Mouse (Mus musculus) intestine, embryonic 14.5 days (tissue): ENCODE results near the gene Rai14. TPM values are rescaled to one million over a fixed set of nuclear protein-coding genes. Genes with fewer than 3 reads are reported as not detected.
"Not testable (repeated sequence)": the region's sequence is repeated elsewhere in the genome, so short reads cannot be mapped to it uniquely, and the experiment has no call there.

Source experiments
- ATAC-seq: fragments of 200-750 bp; cut with Nextera tagmentation; replicated peaks from 2 replicates; pipeline ENCODE4 v1.8.0; 2017; ENCODE audit warnings: low read depth, moderate number of reproducible peaks, moderate TSS enrichment, moderate library complexity; ENCODE audit not compliant: low FRiP score, low TSS enrichment
- DNase-seq: peaks from one replicate; pipeline ENCODE4 v3.0.0-alpha.2; 2018; ENCODE audit warnings: low spot score
- H3K27ac ChIP-seq: fragments of 300-500 bp; sonication (generic); 2 replicates; pipeline ENCODE4 v1.5.1; 2014; ENCODE audit warnings: low read depth, mild to moderate bottlenecking, control low read depth
- H3K27me3 ChIP-seq: fragments of 300-500 bp; sonication (generic); replicated peaks from 2 replicates; pipeline ENCODE4 v1.6.1; 2014; ENCODE audit warnings: low read length, control low read depth; ENCODE audit not compliant: control insufficient read depth, insufficient read depth
- H3K36me3 ChIP-seq: fragments of 300-500 bp; sonication (generic); 2 replicates; pipeline ENCODE4 v1.6.1; 2014; ENCODE audit warnings: low read length, control low read depth; ENCODE audit not compliant: control insufficient read depth, insufficient read depth
- H3K4me1 ChIP-seq: fragments of 300-500 bp; sonication (generic); replicated peaks from 2 replicates; pipeline ENCODE4 v1.6.1; 2014; ENCODE audit warnings: low read length, control low read depth, mixed read lengths; ENCODE audit not compliant: control insufficient read depth, insufficient read depth
- H3K4me2 ChIP-seq: fragments of 300-500 bp; sonication (generic); 2 replicates; pipeline ENCODE4 v1.6.1; 2014; ENCODE audit warnings: low read length
- H3K4me3 ChIP-seq: fragments of 300-500 bp; sonication (generic); 2 replicates; pipeline ENCODE4 v1.5.1; 2014; ENCODE audit warnings: low read depth, low read length, control low read depth, mixed read lengths
- H3K9ac ChIP-seq: fragments of 300-500 bp; sonication (generic); 2 replicates; pipeline ENCODE4 v1.6.1; 2014; ENCODE audit warnings: mild to moderate bottlenecking, low read length
- H3K9me3 ChIP-seq: fragments of 300-500 bp; sonication (generic); 2 replicates; pipeline ENCODE4 v1.6.1; 2016; ENCODE audit warnings: low read length, control low read depth; ENCODE audit not compliant: control insufficient read depth
- WGBS: fragments of 180-500 bp; shearing (Covaris S2); extraction: QIAGEN DNeasy Blood & Tissue Kit; methylation state at CpG from one replicate; pipeline ENCODE4 v1.1.7; 2014; 5-methylcytosine and 5-hydroxymethylcytosine counted together
- polyA plus RNA-seq: library from polyadenylated mRNA; unstranded; fragments of >200 nt; fragmentation: Nextera tagmentation; extraction: Ambion mirVana; gene quantifications from 2 replicates; pipeline ENCODE4 v1.2.1, GENCODE M21; 2014

The Rai14 gene
- polyA plus RNA-seq, 1 experiment from 2014 or later = 20.4 TPM

- Histone ChIP-seq H3K4me3 (no peak overlapping the region), H3K27ac (no peak overlapping the region), H3K9me3 (no peaks in the 10 kb centered on the region), H3K4me1 (no peaks in the 10 kb centered on the region), H3K36me3 (no peaks in the 10 kb centered on the region), H3K27me3 (no peaks in the 10 kb centered on the region), H3K9ac (no peak overlapping the region), H3K4me2 (no peak overlapping the region)
- ATAC-seq (no peak), DNase-seq (no peak)
- WGBS = 90% methylated on average over 7 of the region's 7 CpGs
These were observed 178.5 kb downstream of the Rai14 start for GRCm38 (mm10) chr15:10535969-10536368.

GRCm38 (mm10) chr15:10534591-10534990 is 179.8 kb downstream of the Rai14 start:
- H3K36me3 ChIP-seq = no peaks in the 10 kb centered on the region
- 83% methylated on average over 5 of the region's 5 CpGs for WGBS
- no peaks in the 10 kb centered on the region for H3K27me3 ChIP-seq
- no peak overlapping the region for H3K27ac ChIP-seq
- no peak for DNase-seq
- no peak overlapping the region for H3K4me3 ChIP-seq
- H3K9me3 ChIP-seq = no peaks in the 10 kb centered on the region
- no peaks in the 10 kb centered on the region for H3K4me1 ChIP-seq
- H3K9ac ChIP-seq = no peak overlapping the region
- H3K4me2 ChIP-seq = no peak overlapping the region
- no peak for ATAC-seq

- WGBS = 91% methylated on average over 10 of the region's 10 CpGs
- not testable (repeated sequence) for H3K4me2 ChIP-seq, H3K9me3 ChIP-seq, ATAC-seq, H3K27me3 ChIP-seq, H3K36me3 ChIP-seq, H3K9ac ChIP-seq, H3K4me3 ChIP-seq, DNase-seq, H3K27ac ChIP-seq, H3K4me1 ChIP-seq
These were observed 181.1 kb downstream of the Rai14 start for GRCm38 (mm10) chr15:10533361-10533760.

GRCm38 (mm10) chr15:10531352-10531751 is 183.1 kb downstream of the Rai14 start:
- DNase-seq (no peak), ATAC-seq (no peak)
- no peaks in the 10 kb centered on the region for H3K36me3 ChIP-seq
- H3K27me3 ChIP-seq = no peaks in the 10 kb centered on the region
- H3K4me2 ChIP-seq = no peak overlapping the region
- no peak overlapping the region for H3K27ac ChIP-seq
- H3K9me3 ChIP-seq = no peaks in the 10 kb centered on the region
- 85% methylated on average over 4 of the region's 4 CpGs for WGBS
- H3K9ac ChIP-seq = no peak overlapping the region
- no peak overlapping the region for H3K4me3 ChIP-seq
- no peaks in the 10 kb centered on the region for H3K4me1 ChIP-seq

GRCm38 (mm10) chr15:10525896-10526295 is 188.5 kb downstream of the Rai14 start:
- 93% methylated on average over 1 of the region's 1 CpGs for WGBS
- H3K4me3 ChIP-seq = no peak overlapping the region
- DNase-seq (no peak), ATAC-seq (no peak)
- H3K36me3 ChIP-seq = no peaks in the 10 kb centered on the region
- H3K27ac ChIP-seq = no peak overlapping the region
- H3K9ac ChIP-seq = no peak overlapping the region
- no peaks in the 10 kb centered on the region for H3K4me1 ChIP-seq
- no peak overlapping the region for H3K4me2 ChIP-seq
- H3K9me3 ChIP-seq = no peaks in the 10 kb centered on the region
- no peaks in the 10 kb centered on the region for H3K27me3 ChIP-seq

Other genes starting within 250 kb of the Rai14 start
- 11.2 and 11.7 TPM in 2 replicates for gene Dnajc21, start 244.1 kb downstream of the Rai14 start, polyA plus RNA-seq
- gene Brix1, start 228.7 kb downstream of the Rai14 start, polyA plus RNA-seq = 120 and 123 TPM in 2 replicates
- gene Rad1, start 228.6 kb downstream of the Rai14 start, polyA plus RNA-seq = 20.2 and 27.8 TPM in 2 replicates
- not detected in 2 replicates for gene Ttc23l, start 156.0 kb downstream of the Rai14 start, polyA plus RNA-seq
- gene C1qtnf3, start 237.7 kb upstream of the Rai14 start, polyA plus RNA-seq = 0.95 and 1.7 TPM in 2 replicates